ENCODE assay signal across 8 mouse cellular contexts in genomic region chr11:80476222-80477189, GRCm38 (mm10). TPM values are rescaled to one million over a fixed set of nuclear protein-coding genes. Genes with fewer than 3 reads are reported as not detected.
A peak's percentile ranks its signal among the peaks of the same experiment; 100 is the strongest.
DNase-seq lines count a peak whose midpoint lies in the region; ATAC-seq and TF ChIP-seq lines count a peak whose summit lies in the region.

Gene Cdk5r1 (plus strand): TSS chr11:80477023.

- H3K27me3 ChIP-seq in embryonic facial prominence, embryonic 13.5 days = no peaks in the 10 kb centered on the region; the same call in 1 of the 2 replicates
- no peaks in the 10 kb centered on the region for H3K27me3 ChIP-seq in heart, adult 2 months (ENCODE audit: control insufficient read depth, insufficient read depth, low read length)
- no peaks in the 10 kb centered on the region for H3K27me3 ChIP-seq in kidney, adult 2 months (replicated peaks; ENCODE audit: control insufficient read depth, insufficient read depth, low read length)
- H3K27me3 ChIP-seq in limb, embryonic 13.5 days = peaks cover 10% of the 10 kb centered on the region; the same call in 1 of the 2 replicates
- no peaks in the 10 kb centered on the region for H3K27me3 ChIP-seq in midbrain, embryonic 16.5 days (ENCODE audit: control insufficient read depth, insufficient read depth, low read depth, low read length)
- no peaks in the 10 kb centered on the region for H3K27me3 ChIP-seq in spleen, adult 2 months (ENCODE audit: control insufficient read depth, insufficient read depth, low read length)

- peak within 1 kb of the TSS; percentile 97 for H3K4me2 ChIP-seq in embryonic facial prominence, embryonic 13.5 days
- peak within 1 kb of the TSS; percentile 98 for H3K4me2 ChIP-seq in limb, embryonic 13.5 days (replicated peaks)
- peak within 1 kb of the TSS; percentile 83 for H3K4me2 ChIP-seq in midbrain, embryonic 16.5 days (ENCODE audit: low read length)

- H3K79me2 ChIP-seq in heart, adult 2 months (replicated peaks; ENCODE audit: control insufficient read depth, insufficient read depth, low read length) = no peaks in the 10 kb centered on the region

- peak; percentile 91 to 93 for DNase-seq in B cell, adult 2 months
- peak; percentile 67 to 72 for DNase-seq in adrenal gland, postnatal 4 days (ENCODE audit: low spot score in 2 of 2)
- DNase-seq in heart, adult 2 months = peak; percentile 92 to 93
- DNase-seq in kidney, adult 2 months = peak; percentile 91
- peak; percentile 80 for DNase-seq in spleen, adult 2 months (ENCODE audit: low read depth in 1 of 2, low spot score in 2 of 2)

- peak within 1 kb of the TSS; percentile 77 for H3K4me3 ChIP-seq in embryonic facial prominence, embryonic 13.5 days
- H3K4me3 ChIP-seq in heart, adult 2 months = peak within 1 kb of the TSS; percentile 60
- peak within 1 kb of the TSS; percentile 84 for H3K4me3 ChIP-seq in kidney, adult 2 months (ENCODE audit: insufficient read depth, low read depth, low read length)
- peak within 1 kb of the TSS; percentile 77 for H3K4me3 ChIP-seq in limb, embryonic 13.5 days
- peak within 1 kb of the TSS; percentile 86 for H3K4me3 ChIP-seq in midbrain, embryonic 16.5 days (ENCODE audit: low read depth, low read length)
- peak within 1 kb of the TSS; percentile 85 for H3K4me3 ChIP-seq in spleen, adult 2 months (ENCODE audit: extremely low read depth, insufficient read depth, insufficient read length)

- H3K36me3 ChIP-seq in embryonic facial prominence, embryonic 13.5 days = peaks cover 26% of the 10 kb centered on the region
- no peaks in the 10 kb centered on the region for H3K36me3 ChIP-seq in heart, adult 2 months (ENCODE audit: control insufficient read depth, insufficient read depth, low read length)
- H3K36me3 ChIP-seq in kidney, adult 2 months (ENCODE audit: control insufficient read depth, insufficient read depth, low read length) = no peaks in the 10 kb centered on the region
- H3K36me3 ChIP-seq in limb, embryonic 13.5 days = peaks cover 25% of the 10 kb centered on the region
- no peaks in the 10 kb centered on the region; the same call in 1 of the 2 replicates for H3K36me3 ChIP-seq in midbrain, embryonic 16.5 days (ENCODE audit: control insufficient read depth, insufficient read depth, low read length)
- peaks cover 8% of the 10 kb centered on the region for H3K36me3 ChIP-seq in spleen, adult 2 months (ENCODE audit: control insufficient read depth, insufficient read depth, low read length)

- ATAC-seq in embryonic facial prominence, embryonic 13.5 days (ENCODE audit: insufficient number of reproducible peaks, insufficient read depth, low FRiP score, low TSS enrichment, low read depth) = peak; percentile 87
- peak; percentile 90 for ATAC-seq in limb, embryonic 13.5 days (ENCODE audit: low FRiP score, low read depth)
- peak; percentile 89 for ATAC-seq in midbrain, embryonic 16.5 days

- intact Hi-C loops in heart, adult 2 months (cut with DNase I) = loop anchor here (5.0 kb wide), 2 partner anchors 46 to 191 kb away; no protein-coding TSS in a partner anchor

- TF ChIP-seq CTCF in heart, adult 2 months (IDR thresholded peaks at IDR 0.05) = peak; percentile 64
- peak; percentile 42; the same call in 1 of the 2 replicates for TF ChIP-seq CTCF in kidney, adult 2 months (conservative IDR thresholded peaks at IDR 0.05; ENCODE audit: insufficient read depth, insufficient read length, low read depth, low read length)
- TF ChIP-seq CTCF in spleen, adult 2 months (IDR thresholded peaks at IDR 0.05; ENCODE audit: extremely low read depth, insufficient read depth, insufficient read length, insufficient replicate concordance) = peak; percentile 52; the same call in 1 of the 2 replicates

- H3K9me3 ChIP-seq in embryonic facial prominence, embryonic 13.5 days = no peaks in the 10 kb centered on the region
- H3K9me3 ChIP-seq in limb, embryonic 13.5 days = no peaks in the 10 kb centered on the region
- H3K9me3 ChIP-seq in midbrain, embryonic 16.5 days (replicated peaks; ENCODE audit: control insufficient read depth, low read length, poor library complexity, severe bottlenecking) = no peaks in the 10 kb centered on the region

- TF ChIP-seq EP300 in heart, adult 2 months (IDR thresholded peaks at IDR 0.05; ENCODE audit: insufficient read depth, low read depth, low read length) = no peak

- H3K4me1 ChIP-seq in embryonic facial prominence, embryonic 13.5 days = peaks cover 45% of the 10 kb centered on the region
- H3K4me1 ChIP-seq in heart, adult 2 months (ENCODE audit: control insufficient read depth, insufficient read depth, low read length) = peaks cover 5% of the 10 kb centered on the region
- peaks cover 6% of the 10 kb centered on the region; the same call in 1 of the 2 replicates for H3K4me1 ChIP-seq in kidney, adult 2 months (ENCODE audit: control insufficient read depth, insufficient read depth, low read length)
- peaks cover 34% of the 10 kb centered on the region for H3K4me1 ChIP-seq in limb, embryonic 13.5 days
- H3K4me1 ChIP-seq in midbrain, embryonic 16.5 days (ENCODE audit: control insufficient read depth, insufficient read depth, low read length) = peaks cover 5% of the 10 kb centered on the region
- H3K4me1 ChIP-seq in spleen, adult 2 months (ENCODE audit: control insufficient read depth, insufficient read depth, insufficient read length) = peaks cover 10% of the 10 kb centered on the region

- H3K27ac ChIP-seq in embryonic facial prominence, embryonic 13.5 days = peak within 1 kb of the TSS; percentile 85
- peak within 1 kb of the TSS; percentile 49 for H3K27ac ChIP-seq in heart, adult 2 months
- no peak within 1 kb of the TSS for H3K27ac ChIP-seq in kidney, adult 2 months (ENCODE audit: insufficient read depth, low read depth, low read length)
- peak within 1 kb of the TSS; percentile 61; the same call in 1 of the 2 replicates for H3K27ac ChIP-seq in limb, embryonic 13.5 days
- peak within 1 kb of the TSS; percentile 99 for H3K27ac ChIP-seq in midbrain, embryonic 16.5 days (ENCODE audit: low read length)
- peak within 1 kb of the TSS; percentile 42; the same call in 1 of the 2 replicates for H3K27ac ChIP-seq in spleen, adult 2 months (ENCODE audit: insufficient read depth, low read length)

- TF ChIP-seq POLR2A in heart, adult 2 months (IDR thresholded peaks at IDR 0.05; ENCODE audit: insufficient read depth, low read depth, low read length) = no peak
- no peak for TF ChIP-seq POLR2A in kidney, adult 2 months (IDR thresholded peaks at IDR 0.05; ENCODE audit: low read depth, low read length)
- TF ChIP-seq POLR2A in spleen, adult 2 months (IDR thresholded peaks at IDR 0.05; ENCODE audit: low read depth, low read length) = no peak

- under 1% methylated on average over 84 of the region's 116 CpGs for WGBS in embryonic facial prominence, embryonic 13.5 days
- WGBS in heart, adult 2 months = 1% methylated on average over 104 of the region's 116 CpGs
- WGBS in kidney, adult 2 months = 4% methylated on average over 112 of the region's 116 CpGs
- under 1% methylated on average over 90 of the region's 116 CpGs for WGBS in limb, embryonic 13.5 days
- WGBS in midbrain, embryonic 16.5 days = under 1% methylated on average over 54 of the region's 116 CpGs
- 3% methylated on average over 80 of the region's 116 CpGs for WGBS in spleen, adult 2 months

- H3K9ac ChIP-seq in embryonic facial prominence, embryonic 13.5 days = peak within 1 kb of the TSS; percentile 82
- H3K9ac ChIP-seq in heart, adult 2 months (ENCODE audit: low read depth, low read length) = peak within 1 kb of the TSS; percentile 84
- H3K9ac ChIP-seq in limb, embryonic 13.5 days = peak within 1 kb of the TSS; percentile 82
- peak within 1 kb of the TSS; percentile 99 for H3K9ac ChIP-seq in midbrain, embryonic 16.5 days (ENCODE audit: low read depth, low read length)

RNA-seq across cellular contexts. Expression of gene Cdk5r1, which starts in this region (rescaled TPM):
- 1 to 10 TPM; 8.0 to 9.6 TPM for total RNA-seq in adrenal gland, postnatal 4 days (2021)
- 3.7 and 4.0 TPM in 2 replicates for polyA plus RNA-seq in embryonic facial prominence, embryonic 13.5 days (2015; fragmentation: Nextera tagmentation; extraction: Ambion mirVana)
- 1 to 10 TPM in 1 of 2 experiments, under 1 TPM in 1; 0.84 to 2.3 TPM for total RNA-seq in heart, adult 2 months (2021)
- polyA plus RNA-seq in heart, adult 2 months (2012; rRNA removed) = 0.61 and 0.85 TPM in 2 replicates
- polyA plus RNA-seq in kidney, adult 2 months (2012; rRNA removed) = 0.53 and 1.0 TPM in 2 replicates
- 3.3 and 3.7 TPM in 2 replicates for polyA plus RNA-seq in limb, embryonic 13.5 days (2015; fragmentation: Nextera tagmentation; extraction: Ambion mirVana)
- 90.2 and 91.0 TPM in 2 replicates for polyA plus RNA-seq in midbrain, embryonic 16.5 days (2015; fragmentation: Nextera tagmentation; extraction: Ambion mirVana)
- polyA plus RNA-seq in spleen, adult 2 months (2012; rRNA removed) = 4.7 and 9.2 TPM in 2 replicates
